Mouse (Mus musculus) megakaryocyte, adult 5-6 weeks (primary cell): ENCODE measurements around the gene Pitpnm2. TPM values are rescaled to one million over a fixed set of nuclear protein-coding genes. Genes with fewer than 3 reads are reported as not detected.
A peak's percentile ranks its signal among the peaks of the same experiment; 100 is the strongest.

Experiments used
- ATAC-seq: 2 replicates; pipeline ENCODE4 v1.8.0; 2016; ENCODE audit warnings: mild to moderate bottlenecking, inconsistent platforms; ENCODE audit not compliant: poor library complexity, severe bottlenecking
- total RNA-seq, 2 experiments: library from RNA; stranded (forward) in 1 of 2; stranded (reverse) in 1 of 2; fragments of 153-499, 151-499 nt in 1 of 2; fragments of 221-1000, 200-1000 nt in 1 of 2; gene quantifications; 2 replicates each; pipeline versions ENCODE4 v1.2.3 to v1.2.4; 2015 to 2017

Gene Pitpnm2
- total RNA-seq, 2 experiments from 2014 or later: 1.2 to 3.3 TPM

DNA sequence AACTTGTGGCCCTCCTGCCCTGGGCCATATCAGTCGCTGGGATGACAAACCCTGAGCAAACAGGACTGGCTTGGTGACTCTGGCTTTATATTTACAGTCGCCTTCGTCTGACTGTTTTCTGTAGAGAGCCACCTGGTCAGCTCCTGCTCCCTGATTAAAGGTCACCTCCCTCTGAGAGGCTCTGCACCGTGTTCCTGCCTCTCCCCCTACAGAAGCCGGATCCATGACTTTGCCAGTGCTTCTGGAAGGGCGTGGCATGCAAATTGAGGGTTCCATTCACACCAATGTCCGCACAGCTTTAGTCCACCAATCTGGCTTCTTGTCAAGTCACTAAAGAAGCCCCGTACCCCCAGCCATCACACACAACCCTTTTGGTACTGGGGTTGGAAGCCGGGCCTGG lies 173.0 kb downstream of the Pitpnm2 start:
- ATAC-seq: no peak

DNA sequence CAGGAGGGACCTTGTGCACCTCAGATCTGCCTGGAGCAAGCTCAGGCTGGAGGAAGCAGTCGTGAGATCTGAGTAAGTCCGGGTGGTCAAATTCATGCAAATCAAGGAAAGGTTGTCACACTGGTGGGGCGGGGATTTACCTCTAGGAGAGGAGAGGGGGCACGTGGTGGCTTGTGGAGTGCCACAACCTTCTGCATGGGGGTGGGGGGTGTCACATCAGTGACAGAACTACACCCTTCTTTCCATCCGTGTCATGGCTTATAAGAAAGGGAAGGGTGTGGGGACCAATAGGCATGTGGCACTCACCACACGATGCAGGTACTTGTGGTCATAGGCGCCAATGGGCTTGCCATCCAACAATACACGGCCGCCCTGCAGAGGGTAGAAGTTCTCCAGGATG lies 173.8 kb downstream of the Pitpnm2 start:
- ATAC-seq: peak; percentile 26

DNA sequence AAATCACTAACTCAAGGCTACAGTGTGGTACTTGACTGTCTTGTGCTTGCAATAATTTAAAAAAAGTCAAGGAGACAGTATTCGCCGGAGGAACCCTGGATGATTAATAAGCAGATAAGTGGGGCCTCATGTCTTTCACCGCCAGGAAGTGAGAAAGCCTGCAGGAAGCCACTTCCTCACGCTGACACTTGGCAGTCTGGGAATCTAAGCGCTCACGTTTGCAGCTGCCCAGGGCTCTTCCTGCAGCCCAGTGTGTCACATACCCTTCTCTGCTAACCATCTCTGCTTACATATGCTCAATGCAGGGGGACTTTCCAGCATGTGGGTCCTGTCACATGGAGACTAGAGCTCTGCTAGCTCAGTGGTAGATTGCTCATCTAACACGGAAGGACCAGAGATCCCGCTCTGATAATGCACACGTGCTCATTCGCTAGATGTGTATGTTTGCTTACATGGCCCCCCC lies 174.7 kb downstream of the Pitpnm2 start:
- peak; percentile 48 for ATAC-seq

DNA sequence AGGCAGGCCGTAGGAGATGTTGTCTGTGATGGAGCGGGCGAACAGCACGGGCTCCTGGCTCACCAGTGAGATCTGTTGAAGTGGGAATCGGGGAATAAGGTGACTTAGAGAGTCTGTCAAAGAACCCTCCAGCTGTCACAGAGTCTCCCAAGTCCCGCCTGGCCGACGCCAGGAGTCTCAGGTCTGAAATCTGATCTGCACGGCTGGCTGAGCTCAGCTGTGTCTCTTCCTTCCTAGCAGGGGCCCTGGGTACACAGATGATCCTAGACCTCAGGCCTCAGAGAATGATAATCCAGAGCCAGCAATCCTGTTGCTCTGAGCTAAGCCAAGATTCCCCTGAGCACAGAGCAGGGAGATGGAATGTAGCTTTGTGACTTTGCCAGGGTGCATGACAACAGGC lies 175.9 kb downstream of the Pitpnm2 start:
- no peak for ATAC-seq

DNA sequence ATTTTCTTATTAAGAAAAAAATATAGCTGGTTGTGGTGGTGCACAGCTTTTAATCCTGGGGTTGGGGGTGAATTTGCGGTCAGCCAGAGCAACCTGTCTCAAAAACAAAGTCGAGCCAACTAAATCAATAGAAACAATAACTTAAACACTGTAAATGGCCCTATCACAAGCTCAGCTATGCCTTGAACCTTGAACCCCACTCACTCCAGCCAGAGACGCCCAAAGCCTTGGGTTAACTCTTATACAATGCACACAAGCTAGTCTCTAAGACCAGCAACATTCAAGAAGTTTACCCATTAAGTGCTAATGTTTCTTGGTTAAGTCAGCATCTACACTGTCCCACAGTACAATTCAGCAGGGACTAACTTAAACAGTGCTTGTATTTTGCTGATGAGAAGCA lies 179.9 kb downstream of the Pitpnm2 start:
- ATAC-seq: no peak

Other genes starting within 250 kb of the Pitpnm2 start
- 28.9 and 29.2 TPM in 2 replicates for gene Vps37b, start 217.5 kb downstream of the Pitpnm2 start, total RNA-seq (2015)
- 29.1 and 29.9 TPM in 2 replicates for gene Vps37b, start 217.5 kb downstream of the Pitpnm2 start, total RNA-seq (2017)
- gene Abcb9, start 154.0 kb downstream of the Pitpnm2 start, total RNA-seq (2015): 0.62 and 1.4 TPM in 2 replicates
- gene Abcb9, start 154.0 kb downstream of the Pitpnm2 start, total RNA-seq (2017): 0.12 and 1.3 TPM in 2 replicates
- gene Ogfod2, start 137.5 kb downstream of the Pitpnm2 start, total RNA-seq (2015): 3.4 and 3.6 TPM in 2 replicates
- 2.6 and 6.4 TPM in 2 replicates for gene Ogfod2, start 137.5 kb downstream of the Pitpnm2 start, total RNA-seq (2017)
- 45.4 and 53.0 TPM in 2 replicates for gene Arl6ip4, start 133.7 kb downstream of the Pitpnm2 start, total RNA-seq (2015)
- 80.5 and 87.7 TPM in 2 replicates for gene Arl6ip4, start 133.7 kb downstream of the Pitpnm2 start, total RNA-seq (2017)
- gene Mphosph9, start 78.2 kb upstream of the Pitpnm2 start, total RNA-seq (2015): 8.7 and 9.6 TPM in 2 replicates
- gene Mphosph9, start 78.2 kb upstream of the Pitpnm2 start, total RNA-seq (2017): 21.2 and 24.4 TPM in 2 replicates
- 4.6 and 9.0 TPM in 2 replicates for gene 2810006K23Rik, start 78.3 kb upstream of the Pitpnm2 start, total RNA-seq (2015)
- 7.6 and 14.2 TPM in 2 replicates for gene 2810006K23Rik, start 78.3 kb upstream of the Pitpnm2 start, total RNA-seq (2017)
- 150 and 158 TPM in 2 replicates for gene Cdk2ap1, start 113.3 kb upstream of the Pitpnm2 start, total RNA-seq (2015)
- 111 and 145 TPM in 2 replicates for gene Cdk2ap1, start 113.3 kb upstream of the Pitpnm2 start, total RNA-seq (2017)
- 65.5 and 82.0 TPM in 2 replicates for gene Sbno1, start 176.2 kb upstream of the Pitpnm2 start, total RNA-seq (2015)
- gene Sbno1, start 176.2 kb upstream of the Pitpnm2 start, total RNA-seq (2017): 147 and 182 TPM in 2 replicates
- gene Kmt5a, start 190.2 kb upstream of the Pitpnm2 start, total RNA-seq (2015): 370 and 380 TPM in 2 replicates
- gene Kmt5a, start 190.2 kb upstream of the Pitpnm2 start, total RNA-seq (2017): 240 and 272 TPM in 2 replicates
- 42.8 and 45.4 TPM in 2 replicates for gene Rilpl2, start 228.6 kb upstream of the Pitpnm2 start, total RNA-seq (2015)
- 42.5 and 42.9 TPM in 2 replicates for gene Rilpl2, start 228.6 kb upstream of the Pitpnm2 start, total RNA-seq (2017)
- 3.8 and 5.7 TPM in 2 replicates for gene Snrnp35, start 233.4 kb upstream of the Pitpnm2 start, total RNA-seq (2015)
- gene Snrnp35, start 233.4 kb upstream of the Pitpnm2 start, total RNA-seq (2017): 10.6 and 12.0 TPM in 2 replicates